ENCODE assay signal across 16 mouse cellular contexts in the genomic region with DNA sequence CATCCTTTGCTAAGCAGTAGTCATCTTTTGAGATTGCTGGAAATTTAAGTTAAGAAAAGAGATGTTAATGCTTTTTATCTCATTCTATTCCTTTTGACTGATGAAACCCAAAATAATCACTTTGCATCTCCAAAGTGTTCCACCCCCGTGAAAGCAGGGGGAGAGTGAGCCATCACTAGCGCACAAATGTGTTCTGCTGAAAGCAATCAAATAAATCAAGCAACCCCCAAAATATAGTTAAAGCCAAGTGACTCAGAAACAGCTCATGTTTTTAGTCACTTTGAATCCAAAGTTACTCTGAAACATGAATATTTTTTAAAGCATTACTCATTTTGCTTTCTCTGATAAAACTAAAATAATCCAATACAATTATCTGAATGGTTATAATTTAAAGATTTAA.
DNase-seq lines count a peak whose midpoint lies in the region; ATAC-seq lines count a peak whose summit lies in the region.
"Had no signal": no experiment of that assay in that cellular context is flagged by ENCODE, and none has a peak within 500 bp of the region (broad histone marks: within the 10 kb centered on the region; RNA-seq: fewer than 3 reads in every experiment).

No protein-coding gene starts in this region.

- peak; percentile 13 to 61 for DNase-seq in layer of hippocampus, adult 18-20 months (ENCODE audit: low spot score in 2 of 2)
- DNase-seq in layer of hippocampus, postnatal 10 days (ENCODE audit: low spot score in 2 of 2), result no peak
- peak; percentile 32 for DNase-seq in right cerebral cortex, adult 18-20 months
- DNase-seq in right cerebral cortex, postnatal 4 days, result no peak
- peak; percentile 70 for DNase-seq in brain, adult 2 months (ENCODE audit: low read depth, low spot score)
- peak; percentile 6 to 7 for DNase-seq in layer of hippocampus, postnatal 36 days
- no peak for DNase-seq in embryo, embryonic 10 days (ENCODE audit: low spot score)
- DNase-seq: adrenal gland, postnatal 10 days; B cell, adult 2 months; cerebellum, adult 11-12 months; cerebellum, adult 9-10 months; cerebellum, postnatal 25 days; gastrocnemius, postnatal 14 days had no signal

- ATAC-seq in monocyte, adult 5-6 weeks (replicated peaks; ENCODE audit: insufficient number of reproducible peaks, low FRiP score, low TSS enrichment, poor library complexity, severe bottlenecking), result no peak
- ATAC-seq: CD4-positive, CD25-positive, alpha-beta regulatory T cell, adult 4 months; forebrain, embryonic 16.5 days had no signal

Comparison
In these comparisons a context has a peak if more than half of its experiments do, and no peak if none do; other contexts are left out.
1. DNase-seq: peak in layer of hippocampus, adult 18-20 months (2 of 2), right cerebral cortex, adult 18-20 months (single experiment), brain, adult 2 months (single experiment) and layer of hippocampus, postnatal 36 days (2 of 2); none in layer of hippocampus, postnatal 10 days (0 of 2), right cerebral cortex, postnatal 4 days (single experiment) and embryo, embryonic 10 days (single experiment).